Mouse (Mus musculus) kidney, embryonic 15.5 days (tissue): Measurements from ENCODE around the gene Hypk. TPM values are rescaled to one million over a fixed set of nuclear protein-coding genes. Genes with fewer than 3 reads are reported as not detected.
A peak's percentile ranks its signal among the peaks of the same experiment; 100 is the strongest.

Experiments
- ATAC-seq: fragments of 200-750 bp; cut with Nextera tagmentation; replicated peaks from 2 replicates; pipeline ENCODE4 v1.8.0; 2017; ENCODE audit warnings: moderate TSS enrichment; ENCODE audit not compliant: low FRiP score
- H3K27ac ChIP-seq: fragments of 300-500 bp; sonication (generic); 2 replicates; pipeline ENCODE4 v1.5.1; 2015; ENCODE audit warnings: mild to moderate bottlenecking, inconsistent platforms
- H3K27me3 ChIP-seq: fragments of 300-500 bp; sonication (generic); 2 replicates; pipeline ENCODE4 v1.6.1; 2015; ENCODE audit warnings: inconsistent platforms
- H3K36me3 ChIP-seq: fragments of 300-500 bp; sonication (generic); 2 replicates; pipeline ENCODE4 v1.6.1; 2015; ENCODE audit warnings: inconsistent platforms
- H3K4me1 ChIP-seq: fragments of 300-500 bp; sonication (generic); 2 replicates; pipeline ENCODE4 v1.6.1; 2015; ENCODE audit warnings: inconsistent platforms
- H3K4me2 ChIP-seq: fragments of 300-500 bp; sonication (generic); 2 replicates; pipeline ENCODE4 v1.6.1; 2015; ENCODE audit warnings: moderate library complexity, mild to moderate bottlenecking, inconsistent platforms
- H3K4me3 ChIP-seq: fragments of 300-500 bp; sonication (generic); replicated peaks from 2 replicates; pipeline ENCODE4 v1.5.1; 2015; ENCODE audit warnings: mild to moderate bottlenecking, inconsistent platforms
- H3K9ac ChIP-seq: fragments of 300-500 bp; sonication (generic); 2 replicates; pipeline ENCODE4 v1.6.1; 2015; ENCODE audit warnings: mild to moderate bottlenecking, inconsistent platforms
- H3K9me3 ChIP-seq: fragments of 300-500 bp; sonication (generic); replicated peaks from 2 replicates; pipeline ENCODE4 v1.6.1; 2016; ENCODE audit warnings: inconsistent platforms
- WGBS: fragments of 180-500 bp; shearing (Covaris S2); methylation state at CpG from one replicate; pipeline ENCODE4 v1.1.7; 2015; ENCODE audit warnings: mixed read lengths; 5-methylcytosine and 5-hydroxymethylcytosine counted together
- polyA plus RNA-seq: library from polyadenylated mRNA; unstranded; fragments of >200 nt; fragmentation: Nextera tagmentation; extraction: Ambion mirVana; gene quantifications from 2 replicates; pipeline ENCODE4 v1.2.1, GENCODE M21; 2015

The Hypk gene
- 119 and 120 TPM in 2 replicates for polyA plus RNA-seq

DNA sequence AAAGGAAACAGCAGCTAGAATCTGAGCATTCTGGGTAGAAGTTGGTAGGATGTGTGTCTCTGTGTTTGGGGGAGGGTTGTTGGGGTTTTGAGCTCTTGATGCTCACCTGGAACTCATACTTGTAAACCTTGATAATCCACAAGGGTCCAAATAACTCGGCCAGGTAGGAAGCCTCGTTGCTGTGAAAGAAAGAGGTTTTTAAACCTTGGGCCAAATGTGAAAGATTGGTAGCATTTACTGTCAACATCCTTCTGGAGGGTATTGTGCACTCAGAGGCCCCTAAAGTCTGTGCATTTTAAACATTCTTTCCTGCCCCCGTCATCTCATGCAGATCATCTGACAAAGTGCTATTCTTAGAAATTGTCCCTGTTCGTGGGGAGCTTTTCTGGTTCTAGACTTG, at the start of gene Hypk:
Gene Hypk (plus strand): TSS at position 301 of the 400 bp plus-strand sequence.
- Histone ChIP-seq H3K4me2 (no peak within 1 kb of the TSS), H3K9me3 (no peaks in the 10 kb centered on the region), H3K9ac (no peak within 1 kb of the TSS), H3K27me3 (no peaks in the 10 kb centered on the region), H3K4me1 (peaks cover 32% of the 10 kb centered on the region), H3K36me3 (peaks cover 42% of the 10 kb centered on the region), H3K27ac (no peak within 1 kb of the TSS), H3K4me3 (no peak within 1 kb of the TSS)
- 77% methylated on average over 4 of the region's 4 CpGs for WGBS
- no peak for ATAC-seq

DNA sequence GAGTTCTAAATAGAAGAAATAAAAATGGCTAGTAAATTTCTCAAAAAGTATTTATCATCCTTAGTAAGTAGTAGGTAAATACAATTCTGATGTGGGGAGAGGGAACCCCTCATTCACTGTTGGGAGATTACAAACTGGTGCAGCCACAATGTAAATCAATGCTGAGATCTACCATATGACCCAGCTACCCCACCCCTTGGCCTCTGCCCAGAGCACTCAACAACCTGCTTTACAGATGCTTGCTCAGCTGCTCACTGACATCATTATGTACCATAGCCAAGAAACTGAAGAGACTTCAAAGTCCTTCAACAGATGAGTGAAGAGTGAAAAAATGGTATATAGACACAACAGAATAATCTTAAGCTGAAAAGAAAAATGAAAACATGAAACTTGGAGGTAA, 49.8 kb upstream of the Hypk start:
- no peak overlapping the region for H3K4me2 ChIP-seq
- H3K9me3 ChIP-seq, result no peaks in the 10 kb centered on the region
- no peak overlapping the region for H3K4me3 ChIP-seq
- no peak for ATAC-seq
- H3K36me3 ChIP-seq, result no peaks in the 10 kb centered on the region
- H3K27me3 ChIP-seq, result no peaks in the 10 kb centered on the region
- no peak overlapping the region for H3K27ac ChIP-seq
- no peak overlapping the region for H3K9ac ChIP-seq
- H3K4me1 ChIP-seq, result no peaks in the 10 kb centered on the region

DNA sequence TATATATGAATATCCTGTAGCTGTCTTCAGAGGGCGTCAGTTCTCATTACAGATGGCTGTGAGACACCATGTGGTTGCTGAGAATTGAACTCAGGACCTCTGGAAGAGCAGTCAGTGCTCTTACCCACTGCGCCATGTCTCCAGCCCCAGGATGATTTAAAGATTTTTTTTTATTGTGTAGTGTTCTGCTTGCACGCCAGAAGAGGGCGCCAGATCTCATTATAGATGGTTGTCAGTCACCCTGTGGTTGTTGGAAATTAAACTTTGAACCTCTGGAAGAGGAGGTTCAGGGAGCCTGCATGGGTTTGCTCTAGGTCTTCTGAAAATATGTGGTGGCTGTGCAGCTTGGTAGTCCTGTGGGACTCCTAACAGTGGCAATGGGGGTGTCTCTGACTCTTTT, 44.9 kb upstream of the Hypk start:
- H3K4me3 ChIP-seq, result no peak overlapping the region
- H3K4me2 ChIP-seq, result no peak overlapping the region
- no peak overlapping the region for H3K27ac ChIP-seq
- ATAC-seq, result no peak
- no peaks in the 10 kb centered on the region for H3K27me3 ChIP-seq
- peaks cover 7% of the 10 kb centered on the region; the same call in 1 of the 2 replicates for H3K4me1 ChIP-seq
- WGBS, result 38% methylated on average over 4 of the region's 4 CpGs
- H3K9ac ChIP-seq, result no peak overlapping the region
- H3K9me3 ChIP-seq, result no peaks in the 10 kb centered on the region
- H3K36me3 ChIP-seq, result no peaks in the 10 kb centered on the region

DNA sequence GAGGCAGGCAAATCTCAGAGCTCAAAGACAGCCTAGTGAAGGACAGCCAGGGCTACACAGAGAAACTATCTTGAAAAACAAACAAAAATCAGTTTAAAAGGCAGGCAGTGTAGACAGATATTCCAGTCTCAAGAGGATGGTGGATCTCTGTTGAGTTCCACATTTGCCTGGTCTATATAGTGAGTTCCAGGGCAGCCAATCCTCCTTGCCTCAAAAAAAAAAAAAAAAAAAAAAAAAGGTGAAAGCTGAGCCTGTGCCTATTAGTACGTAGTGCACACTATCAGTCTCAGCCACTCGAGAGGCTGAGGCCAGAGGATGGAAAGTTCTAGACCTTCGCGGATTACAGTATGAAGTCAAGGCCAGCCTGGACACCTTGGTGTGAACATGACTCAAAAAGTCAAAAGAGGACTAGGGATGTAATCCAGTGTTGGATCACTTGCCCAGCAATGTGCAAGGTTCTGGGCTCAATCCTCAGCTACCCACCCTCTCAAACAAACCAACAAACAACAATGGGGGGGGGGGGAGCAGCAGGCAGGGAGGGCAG, 40.2 kb upstream of the Hypk start:
- Histone ChIP-seq H3K4me1 (peaks cover 30% of the 10 kb centered on the region), H3K4me2 (peak overlapping the region; percentile 68), H3K27me3 (no peaks in the 10 kb centered on the region), H3K36me3 (peaks cover 15% of the 10 kb centered on the region), H3K9ac (peak overlapping the region; percentile 63), H3K27ac (peak overlapping the region; percentile 98), H3K4me3 (peak overlapping the region; percentile 96), H3K9me3 (no peaks in the 10 kb centered on the region)
- 0 out of 2 replicates have a peak, but pooled peaks have one; percentile 0 for ATAC-seq
- 10% methylated on average over 4 of the region's 4 CpGs for WGBS

DNA sequence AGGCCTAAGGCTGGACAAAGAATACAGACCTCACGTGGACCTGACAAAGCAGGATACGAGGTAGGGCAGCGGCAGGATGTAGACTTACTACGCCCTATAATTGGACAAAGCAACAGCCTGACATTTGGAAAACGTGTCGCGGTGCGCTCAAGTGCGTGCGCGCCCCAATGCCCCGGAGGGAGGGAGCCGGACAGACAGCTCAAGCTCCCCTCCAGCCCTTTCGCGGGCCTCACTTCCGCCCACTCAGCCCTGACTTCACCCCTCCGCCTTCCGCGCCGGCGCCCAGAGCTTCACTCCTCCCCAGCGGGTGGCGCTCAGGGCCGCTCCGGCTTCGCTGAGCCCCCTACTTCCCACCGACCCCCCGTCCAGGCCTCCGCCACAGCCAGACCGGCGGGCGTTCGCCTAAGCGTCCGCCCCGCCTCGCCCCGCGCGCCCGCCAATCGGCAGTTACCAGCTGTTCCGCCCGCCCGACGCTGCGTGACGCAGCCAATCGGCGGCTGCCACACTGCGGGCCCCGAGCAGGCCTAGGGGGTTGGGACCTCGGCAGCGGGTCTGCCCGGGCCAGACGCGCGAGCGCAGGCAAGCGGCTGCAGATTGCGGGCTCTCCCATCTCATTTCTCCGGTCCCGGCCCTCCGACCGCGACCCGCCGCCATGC, 39.6 kb upstream of the Hypk start, which contains the start of the genes Pdia3 and Catsper2:
Gene Pdia3 (plus strand): TSS at position 389 of the 656 bp plus-strand sequence.
Gene Catsper2 (minus strand): TSS at position 406 of the 656 bp plus-strand sequence.
- no peaks in the 10 kb centered on the region for H3K9me3 ChIP-seq
- H3K4me1 ChIP-seq, result peaks cover 30% of the 10 kb centered on the region
- H3K27ac ChIP-seq, result peak within 1 kb of the TSS; percentile 98
- peak within 1 kb of the TSS; percentile 96 for H3K4me3 ChIP-seq
- H3K9ac ChIP-seq, result peak within 1 kb of the TSS; percentile 98
- peak within 1 kb of the TSS; percentile 68 for H3K4me2 ChIP-seq
- ATAC-seq, result peak; percentile 99
- peaks cover 21% of the 10 kb centered on the region for H3K36me3 ChIP-seq
- no peaks in the 10 kb centered on the region for H3K27me3 ChIP-seq
- WGBS, result under 1% methylated on average over 67 of the region's 68 CpGs

DNA sequence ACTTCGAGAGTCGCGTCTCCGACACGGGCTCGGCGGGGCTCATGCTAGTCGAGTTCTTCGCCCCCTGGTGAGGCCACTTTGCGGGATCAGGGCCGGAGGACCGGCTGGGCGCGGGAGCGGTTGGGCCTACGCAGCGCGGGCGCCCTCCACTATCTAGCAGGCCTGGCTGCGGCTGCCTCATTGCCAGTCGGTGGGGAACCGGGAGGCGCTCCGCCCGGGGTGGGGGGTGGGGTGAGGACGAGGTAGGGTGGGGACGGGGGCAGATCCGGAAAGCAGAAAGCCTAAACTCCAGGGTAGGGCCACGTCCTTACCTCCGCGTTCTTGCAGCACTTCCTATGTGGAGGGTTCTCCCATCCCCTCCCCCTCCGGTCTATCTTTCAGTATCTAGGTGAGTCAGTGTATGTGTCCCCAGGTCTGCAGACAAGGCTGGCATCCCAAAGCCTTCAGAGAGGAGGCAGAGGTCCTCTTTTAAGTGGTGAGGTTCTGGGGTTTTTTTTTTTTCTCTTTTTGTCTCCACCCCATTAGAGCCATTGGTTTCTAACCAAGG, 38.9 kb upstream of the Hypk start:
- Histone ChIP-seq H3K4me2 (peak overlapping the region; percentile 64), H3K9ac (peak overlapping the region; percentile 98), H3K27ac (peak overlapping the region; percentile 98), H3K9me3 (no peaks in the 10 kb centered on the region), H3K4me3 (peak overlapping the region; percentile 96), H3K36me3 (peaks cover 28% of the 10 kb centered on the region), H3K4me1 (peaks cover 30% of the 10 kb centered on the region), H3K27me3 (no peaks in the 10 kb centered on the region)
- ATAC-seq, result peak; percentile 67
- under 1% methylated on average over 32 of the region's 32 CpGs for WGBS

DNA sequence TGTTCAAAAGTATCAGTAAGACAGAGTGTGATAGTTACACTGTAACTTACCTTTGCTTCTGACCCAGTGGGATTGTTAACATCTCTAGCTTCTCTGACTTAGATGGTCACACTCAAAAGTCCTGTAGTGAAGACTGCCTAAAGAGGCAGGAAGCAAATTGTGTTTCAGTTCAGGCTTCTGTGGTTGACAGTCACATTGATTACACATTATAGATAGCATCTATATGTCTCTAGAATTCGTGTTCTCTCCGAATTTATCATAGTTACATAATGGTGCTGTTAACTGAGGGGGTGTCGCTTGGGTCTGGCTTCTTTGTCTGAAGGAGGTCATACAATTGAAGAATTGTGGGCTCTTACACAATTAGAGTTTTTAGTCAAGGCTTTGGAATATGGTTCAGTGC, 38.0 kb upstream of the Hypk start:
- no peak for ATAC-seq
- Histone ChIP-seq H3K9ac (peak overlapping the region; percentile 98), H3K4me1 (peaks cover 30% of the 10 kb centered on the region), H3K4me3 (peak overlapping the region; percentile 96), H3K9me3 (no peaks in the 10 kb centered on the region), H3K27ac (no peak overlapping the region), H3K36me3 (peaks cover 34% of the 10 kb centered on the region), H3K27me3 (no peaks in the 10 kb centered on the region), H3K4me2 (peak overlapping the region; percentile 64)
- 49% methylated on average over 3 of the region's 3 CpGs for WGBS

DNA sequence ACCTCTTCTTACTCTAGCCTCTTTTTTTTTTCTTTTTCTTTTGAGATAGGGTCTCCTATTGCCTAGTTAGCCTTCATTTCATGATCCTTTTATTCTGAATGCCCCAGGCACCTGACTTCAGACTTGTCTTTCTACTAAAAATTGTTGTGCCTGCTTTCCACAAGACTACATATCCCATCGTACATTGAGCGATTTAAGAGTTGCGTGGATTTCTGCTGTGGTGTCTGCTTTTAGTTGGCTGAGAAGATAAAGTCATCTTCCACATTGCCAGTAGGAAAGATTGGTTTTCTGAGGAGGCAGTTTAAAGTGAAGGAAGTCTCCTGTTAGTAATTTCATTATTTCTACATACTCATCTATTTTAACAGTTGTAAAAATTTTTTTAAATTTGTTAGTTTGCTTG, 37.5 kb upstream of the Hypk start:
- WGBS, result 81% methylated on average over 3 of the region's 3 CpGs
- peak overlapping the region; percentile 64 for H3K4me2 ChIP-seq
- peak overlapping the region; percentile 96 for H3K4me3 ChIP-seq
- H3K27me3 ChIP-seq, result no peaks in the 10 kb centered on the region
- H3K9me3 ChIP-seq, result no peaks in the 10 kb centered on the region
- ATAC-seq, result no peak
- no peak overlapping the region for H3K27ac ChIP-seq
- peaks cover 30% of the 10 kb centered on the region for H3K4me1 ChIP-seq
- peaks cover 37% of the 10 kb centered on the region for H3K36me3 ChIP-seq
- H3K9ac ChIP-seq, result peak overlapping the region; percentile 98

DNA sequence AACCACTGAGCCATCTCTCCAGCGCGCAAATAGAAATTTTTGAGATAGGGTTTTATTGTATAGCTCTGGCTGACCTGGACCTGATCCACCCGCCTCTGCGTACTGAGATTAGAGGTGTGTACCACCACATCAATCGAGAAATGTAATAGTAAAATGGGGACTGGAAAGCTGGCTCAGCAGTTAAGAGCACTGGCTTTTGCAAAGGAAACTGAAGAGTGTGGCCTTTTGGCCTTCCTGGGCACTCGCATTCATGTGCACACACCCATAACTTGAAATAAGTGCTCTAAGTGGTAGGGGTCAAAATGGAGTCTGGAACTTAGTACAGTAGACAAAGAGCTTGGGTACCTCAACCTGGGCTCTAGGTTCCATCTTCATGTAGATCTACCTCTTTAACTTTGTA, 36.7 kb upstream of the Hypk start:
- no peaks in the 10 kb centered on the region for H3K27me3 ChIP-seq
- WGBS, result 87% methylated on average over 6 of the region's 6 CpGs
- no peaks in the 10 kb centered on the region for H3K9me3 ChIP-seq
- peak overlapping the region; percentile 64; the same call in 1 of the 2 replicates for H3K4me2 ChIP-seq
- no peak overlapping the region for H3K27ac ChIP-seq
- H3K4me1 ChIP-seq, result peaks cover 30% of the 10 kb centered on the region
- ATAC-seq, result no peak
- H3K4me3 ChIP-seq, result 0 out of 2 replicates have a peak overlapping the region, but pooled peaks have one; percentile 6
- H3K36me3 ChIP-seq, result peaks cover 43% of the 10 kb centered on the region
- H3K9ac ChIP-seq, result no peak overlapping the region

DNA sequence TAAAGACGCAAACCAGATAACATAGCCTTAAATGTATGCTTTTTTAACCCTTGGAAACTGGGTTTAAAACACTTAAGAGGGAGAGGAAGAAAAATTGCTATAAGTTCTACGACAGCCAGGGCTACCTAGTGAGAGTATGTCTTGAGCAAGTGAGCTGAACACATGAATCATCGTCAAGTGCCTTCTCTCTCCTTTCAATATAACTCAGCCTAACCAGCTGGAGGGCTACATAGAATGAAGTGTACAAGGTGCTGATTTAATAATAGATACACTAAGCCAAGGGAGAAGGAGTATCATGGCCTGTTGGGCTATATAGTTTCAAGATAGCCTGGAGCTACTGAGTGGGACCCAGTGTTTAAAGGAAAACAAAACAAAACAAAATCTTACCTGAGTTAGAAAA, 34.6 kb upstream of the Hypk start:
- Histone ChIP-seq H3K4me2 (no peak overlapping the region), H3K27ac (no peak overlapping the region), H3K27me3 (no peaks in the 10 kb centered on the region), H3K9ac (no peak overlapping the region), H3K9me3 (no peaks in the 10 kb centered on the region), H3K36me3 (peaks cover 64% of the 10 kb centered on the region), H3K4me3 (no peak overlapping the region), H3K4me1 (peaks cover 22% of the 10 kb centered on the region)
- ATAC-seq, result no peak
- WGBS, result 87% methylated on average over 3 of the region's 3 CpGs

DNA sequence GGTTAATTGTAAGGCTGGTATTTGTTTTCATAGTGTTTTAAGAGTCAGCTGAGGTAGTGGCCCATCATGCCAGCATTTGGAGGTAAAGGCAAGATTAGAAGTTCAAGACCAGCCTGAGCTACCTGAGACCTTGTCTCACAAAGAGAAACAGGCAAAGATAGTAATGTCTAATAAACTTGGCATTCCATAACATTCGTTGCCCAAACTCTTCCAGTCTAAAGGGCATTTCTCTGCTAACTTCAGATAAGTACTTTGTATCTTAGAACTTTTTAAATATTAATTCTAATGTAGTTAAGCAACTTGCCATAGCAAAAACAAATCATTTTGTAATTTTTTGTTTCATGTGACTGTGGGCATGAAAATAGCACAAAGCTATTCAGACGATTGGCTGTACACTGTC, 29.9 kb upstream of the Hypk start:
- H3K4me3 ChIP-seq, result no peak overlapping the region
- H3K27ac ChIP-seq, result no peak overlapping the region
- no peaks in the 10 kb centered on the region for H3K9me3 ChIP-seq
- ATAC-seq, result no peak
- no peak overlapping the region for H3K4me2 ChIP-seq
- H3K9ac ChIP-seq, result no peak overlapping the region
- peaks cover 93% of the 10 kb centered on the region for H3K36me3 ChIP-seq
- H3K4me1 ChIP-seq, result no peaks in the 10 kb centered on the region
- WGBS, result 90% methylated on average over 2 of the region's 2 CpGs
- H3K27me3 ChIP-seq, result no peaks in the 10 kb centered on the region

DNA sequence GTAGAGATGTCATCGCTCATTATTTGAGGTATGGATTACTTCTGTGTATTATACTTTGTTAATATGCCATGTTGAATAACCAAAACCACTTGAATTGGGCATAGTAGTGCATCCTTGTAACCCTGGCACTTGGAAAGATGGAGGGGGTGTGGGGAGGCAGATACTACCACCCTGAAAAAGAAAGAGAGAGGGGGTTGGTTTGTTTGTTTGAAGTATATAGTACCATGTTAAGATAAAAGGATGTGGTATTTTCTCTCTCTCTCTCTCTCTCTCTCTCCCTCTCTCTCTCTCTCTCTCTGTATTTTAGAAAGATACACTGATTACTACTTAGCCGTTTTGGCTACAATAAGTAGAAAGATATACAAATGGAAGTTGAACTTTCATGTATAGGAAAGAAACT, 27.2 kb upstream of the Hypk start:
- H3K4me1 ChIP-seq, result no peaks in the 10 kb centered on the region
- no peaks in the 10 kb centered on the region for H3K9me3 ChIP-seq
- peaks cover 99% of the 10 kb centered on the region for H3K36me3 ChIP-seq
- H3K9ac ChIP-seq, result no peak overlapping the region
- 96% methylated on average over 2 of the region's 2 CpGs for WGBS
- H3K27me3 ChIP-seq, result no peaks in the 10 kb centered on the region
- no peak overlapping the region for H3K27ac ChIP-seq
- H3K4me3 ChIP-seq, result no peak overlapping the region
- no peak for ATAC-seq
- no peak overlapping the region for H3K4me2 ChIP-seq
